ENCODE assay signal across 25 mouse cellular contexts in the genomic region with DNA sequence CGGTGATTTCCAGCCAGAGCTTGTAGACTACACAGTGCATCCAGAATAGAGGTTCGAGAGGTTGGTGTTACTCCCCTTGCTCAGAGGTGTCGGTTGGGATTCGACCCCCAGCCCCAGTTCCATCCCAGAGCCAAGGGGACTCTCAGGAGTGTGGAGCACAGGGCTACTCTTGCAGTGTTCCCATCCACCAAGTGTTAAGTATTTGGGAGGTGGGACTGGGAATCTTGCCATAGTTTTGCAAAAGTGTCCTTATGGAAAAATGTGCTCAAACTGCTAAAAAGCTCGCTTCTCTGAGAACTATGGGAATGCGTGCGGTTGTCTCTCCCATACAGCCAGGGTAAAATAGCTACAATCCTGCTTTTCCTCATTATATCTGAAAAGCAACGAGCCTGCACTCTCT.
A peak's percentile ranks its signal among the peaks of the same experiment; 100 is the strongest.
DNase-seq lines count a peak whose midpoint lies in the region; ATAC-seq and TF ChIP-seq lines count a peak whose summit lies in the region.
"Had no signal": no experiment of that assay in that cellular context is flagged by ENCODE, and none has a peak within 500 bp of the region (broad histone marks: within the 10 kb centered on the region; RNA-seq: fewer than 3 reads in every experiment).

No protein-coding gene starts in this region.

- no peaks in the 10 kb centered on the region for H3K9me3 ChIP-seq in embryonic facial prominence, embryonic 14.5 days (ENCODE audit: control insufficient read depth, low read length)
- H3K9me3 ChIP-seq in embryonic facial prominence, embryonic 10.5 days: no peaks in the 10 kb centered on the region
- H3K9me3 ChIP-seq in lung, embryonic 15.5 days: no peaks in the 10 kb centered on the region
- H3K9me3 ChIP-seq in intestine, embryonic 15.5 days: no peaks in the 10 kb centered on the region
- H3K9me3 ChIP-seq: embryonic facial prominence, embryonic 15.5 days; heart, embryonic 12.5 days; heart, embryonic 15.5 days; hindbrain, embryonic 10.5 days; hindbrain, embryonic 13.5 days had no signal

- TF ChIP-seq CTCF in lung, adult 2 months (IDR thresholded peaks at IDR 0.05; ENCODE audit: insufficient read depth, low read length): no peak

- no peak for ATAC-seq in embryonic facial prominence, embryonic 14.5 days (ENCODE audit: low read depth)
- peak; percentile 51; the same call in 1 of the 2 replicates for ATAC-seq in lung, embryonic 15.5 days (ENCODE audit: borderline replicate concordance, extremely low read depth, low FRiP score, low TSS enrichment)
- no peak for ATAC-seq in intestine, embryonic 15.5 days
- ATAC-seq: activated CD4-positive, CD25-positive, alpha-beta regulatory T cell, adult 4 months; forebrain, embryonic 14.5 days had no signal

- H3K36me3 ChIP-seq in embryonic facial prominence, embryonic 14.5 days (ENCODE audit: control insufficient read depth, insufficient read depth, low read length): no peaks in the 10 kb centered on the region
- no peaks in the 10 kb centered on the region for H3K36me3 ChIP-seq in embryonic facial prominence, embryonic 10.5 days (replicated peaks)
- no peaks in the 10 kb centered on the region for H3K36me3 ChIP-seq in lung, embryonic 15.5 days
- no peaks in the 10 kb centered on the region for H3K36me3 ChIP-seq in intestine, embryonic 15.5 days
- H3K36me3 ChIP-seq: embryonic facial prominence, embryonic 15.5 days; heart, embryonic 12.5 days; heart, embryonic 15.5 days; hindbrain, embryonic 10.5 days; hindbrain, embryonic 13.5 days had no signal

- no peak overlapping the region for H3K4me3 ChIP-seq in embryonic facial prominence, embryonic 14.5 days (ENCODE audit: low read depth, low read length)
- H3K4me3 ChIP-seq in embryonic facial prominence, embryonic 10.5 days: no peak overlapping the region
- H3K4me3 ChIP-seq in lung, embryonic 15.5 days: no peak overlapping the region
- H3K4me3 ChIP-seq in lung, adult 2 months (replicated peaks; ENCODE audit: extremely low read depth, low read depth, low read length): no peak overlapping the region
- no peak overlapping the region for H3K4me3 ChIP-seq in intestine, embryonic 15.5 days (replicated peaks)
- H3K4me3 ChIP-seq: embryonic facial prominence, embryonic 15.5 days; heart, embryonic 12.5 days; heart, embryonic 15.5 days; hindbrain, embryonic 10.5 days; hindbrain, embryonic 13.5 days had no signal

- H3K4me2 ChIP-seq in embryonic facial prominence, embryonic 14.5 days (ENCODE audit: low read depth, low read length): no peak overlapping the region
- H3K4me2 ChIP-seq in lung, embryonic 15.5 days: peak overlapping the region; percentile 12; the same call in 1 of the 2 replicates
- no peak overlapping the region for H3K4me2 ChIP-seq in intestine, embryonic 15.5 days (replicated peaks)
- H3K4me2 ChIP-seq: embryonic facial prominence, embryonic 15.5 days; heart, embryonic 12.5 days; heart, embryonic 15.5 days; hindbrain, embryonic 13.5 days had no signal

- DNase-seq in embryonic facial prominence, embryonic 14.5 days (ENCODE audit: low spot score): peak; percentile 59
- no peak for DNase-seq in embryonic facial prominence, embryonic 10.5 days (ENCODE audit: low spot score)
- no peak for DNase-seq in lung, adult 2 months
- DNase-seq in lung, postnatal 10 days: peak; percentile 63
- DNase-seq in yolk sac, embryonic 10.5 days (ENCODE audit: low spot score): no peak
- DNase-seq: adrenal gland, adult 8-10 months; adrenal gland, postnatal 25 days; cerebellum, adult 11-12 months; cerebellum, adult 8-10 months; cerebellum, postnatal 10 days; cerebellum, postnatal 36 days; embryo, embryonic 11 days; gastrocnemius, postnatal 25 days; heart, adult 18-20 months; heart, postnatal 10 days; heart, postnatal 36 days had no signal

- H3K9ac ChIP-seq in embryonic facial prominence, embryonic 14.5 days (ENCODE audit: low read depth, low read length): no peak overlapping the region
- no peak overlapping the region for H3K9ac ChIP-seq in lung, embryonic 15.5 days
- H3K9ac ChIP-seq in intestine, embryonic 15.5 days: no peak overlapping the region
- H3K9ac ChIP-seq: embryonic facial prominence, embryonic 15.5 days; heart, embryonic 12.5 days; heart, embryonic 15.5 days; hindbrain, embryonic 13.5 days had no signal

- H3K27ac ChIP-seq in embryonic facial prominence, embryonic 14.5 days (replicated peaks; ENCODE audit: low read depth, low read length): no peak overlapping the region
- no peak overlapping the region for H3K27ac ChIP-seq in embryonic facial prominence, embryonic 10.5 days (replicated peaks)
- H3K27ac ChIP-seq in lung, embryonic 15.5 days: peak overlapping the region; percentile 54
- H3K27ac ChIP-seq in intestine, embryonic 15.5 days: no peak overlapping the region
- H3K27ac ChIP-seq: embryonic facial prominence, embryonic 15.5 days; heart, embryonic 15.5 days; hindbrain, embryonic 10.5 days; hindbrain, embryonic 13.5 days had no signal

- peaks cover 12% of the 10 kb centered on the region for H3K4me1 ChIP-seq in embryonic facial prominence, embryonic 14.5 days (ENCODE audit: control insufficient read depth, insufficient read depth, low read length)
- H3K4me1 ChIP-seq in embryonic facial prominence, embryonic 10.5 days: peaks cover 46% of the 10 kb centered on the region
- peaks cover 66% of the 10 kb centered on the region for H3K4me1 ChIP-seq in lung, embryonic 15.5 days
- peaks cover 8% of the 10 kb centered on the region for H3K4me1 ChIP-seq in lung, adult 2 months (ENCODE audit: control insufficient read depth, insufficient read depth, low read length)
- peaks cover 7% of the 10 kb centered on the region; the same call in 1 of the 2 replicates for H3K4me1 ChIP-seq in intestine, embryonic 15.5 days (replicated peaks)

- 0 out of 2 replicates have a peak, but pooled peaks cover 2% of the 10 kb centered on the region for H3K27me3 ChIP-seq in embryonic facial prominence, embryonic 14.5 days (replicated peaks; ENCODE audit: control insufficient read depth, insufficient read depth, low read length)
- H3K27me3 ChIP-seq in embryonic facial prominence, embryonic 10.5 days (replicated peaks; ENCODE audit: low read depth, poor library complexity, severe bottlenecking): peaks cover 51% of the 10 kb centered on the region
- H3K27me3 ChIP-seq in lung, embryonic 15.5 days: no peaks in the 10 kb centered on the region
- H3K27me3 ChIP-seq in intestine, embryonic 15.5 days (replicated peaks): no peaks in the 10 kb centered on the region
- H3K27me3 ChIP-seq: embryonic facial prominence, embryonic 15.5 days; heart, embryonic 12.5 days; heart, embryonic 15.5 days had no signal

- TF ChIP-seq POLR2A in lung, adult 2 months (IDR thresholded peaks at IDR 0.05; ENCODE audit: borderline replicate concordance, extremely low read depth, low read depth, low read length): no peak

- WGBS in embryonic facial prominence, embryonic 14.5 days: 64% methylated on average over 8 of the region's 8 CpGs
- WGBS in embryonic facial prominence, embryonic 10.5 days: 89% methylated on average over 8 of the region's 8 CpGs
- 39% methylated on average over 8 of the region's 8 CpGs for WGBS in lung, embryonic 15.5 days
- 69% methylated on average over 8 of the region's 8 CpGs for WGBS in lung, adult 2 months
- WGBS in intestine, embryonic 15.5 days: 70% methylated on average over 8 of the region's 8 CpGs

Comparison
In these comparisons a context has a peak if more than half of its experiments do, and no peak if none do; other contexts are left out.
1. DNase-seq: peak in embryonic facial prominence, embryonic 14.5 days (single experiment) and lung, postnatal 10 days (single experiment); none in embryonic facial prominence, embryonic 10.5 days (single experiment), lung, adult 2 months (single experiment) and yolk sac, embryonic 10.5 days (single experiment).